Mouse (Mus musculus) splenic B cell, adult 2 months (primary cell): Measurements from ENCODE around the gene Osbpl5.

Experiments used
- DNase-seq: peaks from one replicate; pipeline ENCODE4 v3.0.0-alpha.2; 2011; ENCODE audit warnings: low read depth, low spot score
- H3K27me3 ChIP-seq: 2 replicates; pipeline ENCODE4 v1.6.1; 2012; ENCODE audit warnings: mild to moderate bottlenecking, low read length, moderate library complexity, mixed read lengths; ENCODE audit not compliant: control insufficient read depth, poor library complexity, insufficient read depth, severe bottlenecking
- H3K36me3 ChIP-seq: 2 replicates; pipeline ENCODE4 v1.6.1; 2012; ENCODE audit warnings: mild to moderate bottlenecking, low read length, moderate library complexity, mixed read lengths; ENCODE audit not compliant: control insufficient read depth, poor library complexity, insufficient read depth, severe bottlenecking

The Osbpl5 gene

DNA sequence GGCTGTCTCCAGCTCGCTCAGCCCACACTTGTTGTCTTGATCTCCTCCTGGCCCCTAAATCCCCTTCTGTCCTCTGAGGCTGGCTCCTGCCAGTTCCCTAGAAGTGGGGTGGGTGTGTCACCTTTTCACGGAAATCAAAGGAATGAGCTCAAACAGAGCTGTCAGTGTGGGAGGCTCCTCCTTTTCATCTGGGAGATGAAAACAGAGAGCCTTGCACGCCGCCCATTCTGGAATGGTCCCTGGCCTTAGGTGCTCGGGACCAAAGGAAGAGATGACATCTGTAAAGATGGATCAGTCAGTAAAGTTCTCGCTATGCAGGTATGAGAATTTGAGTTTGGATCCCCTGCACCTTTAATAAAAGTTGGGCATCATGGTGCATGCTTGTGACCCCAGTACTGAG lies 10.1 kb upstream of the Osbpl5 start, which contains the start of gene Mrgprg:
Gene Mrgprg, minus strand, starts transcription at position 101 of the 400 bp plus-strand sequence.
- H3K27me3 ChIP-seq, result no peaks in the 10 kb centered on the region
- H3K36me3 ChIP-seq, result no peaks in the 10 kb centered on the region
- no peak for DNase-seq

DNA sequence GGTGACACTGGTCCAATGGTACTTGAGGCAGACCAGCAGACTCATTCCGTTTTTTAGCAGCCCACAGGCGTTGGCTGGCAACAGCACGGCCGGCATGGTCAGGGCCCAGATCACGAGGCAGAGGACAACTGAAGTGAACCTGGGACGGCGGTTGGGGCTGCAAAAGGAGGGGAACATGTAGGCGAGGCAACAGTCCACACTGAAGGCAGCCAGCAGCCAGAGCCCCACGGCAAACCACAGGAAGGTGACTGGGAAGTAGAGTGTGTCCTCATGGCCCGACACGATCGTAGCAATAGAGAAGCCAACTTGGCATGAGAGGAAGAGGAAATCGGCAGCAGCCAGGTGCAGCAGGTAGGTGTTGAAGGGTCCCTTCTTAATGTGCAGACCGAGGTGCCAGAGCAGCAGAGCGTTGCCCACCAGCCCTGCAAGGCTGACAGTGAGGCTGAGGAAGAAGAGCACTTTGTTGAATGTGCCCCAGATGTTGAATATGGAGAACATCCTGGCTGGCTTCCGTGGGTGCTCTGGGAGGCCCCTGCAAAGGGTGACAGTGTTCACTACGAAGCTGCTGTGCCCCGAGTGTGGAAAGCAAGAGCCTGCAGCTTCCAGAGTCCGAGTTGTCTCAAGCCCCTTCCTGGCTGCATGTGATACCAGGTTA lies 8.2 kb upstream of the Osbpl5 start:
- no peaks in the 10 kb centered on the region for H3K36me3 ChIP-seq
- DNase-seq, result no peak
- no peaks in the 10 kb centered on the region for H3K27me3 ChIP-seq

DNA sequence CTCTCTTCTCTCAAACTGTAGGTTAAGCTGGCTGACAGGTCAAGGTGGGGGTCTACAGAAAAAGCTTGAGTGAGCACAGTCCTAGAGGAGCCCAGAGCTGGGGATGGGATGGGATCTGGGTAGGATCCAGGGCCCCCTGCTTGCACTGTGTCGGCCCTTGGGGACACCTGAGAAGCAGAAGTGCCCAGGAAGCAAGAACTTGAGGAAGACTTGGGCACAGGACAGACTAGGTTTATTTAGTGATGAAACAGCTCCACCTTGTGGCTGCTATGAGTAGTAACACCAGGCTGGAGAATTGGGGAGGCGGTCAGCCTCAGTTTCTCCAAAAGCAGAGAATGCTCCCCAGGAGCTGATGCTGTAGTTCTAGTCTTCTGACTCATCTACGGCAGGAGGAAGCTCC lies 7.0 kb upstream of the Osbpl5 start:
- Histone ChIP-seq H3K27me3 (no peaks in the 10 kb centered on the region), H3K36me3 (no peaks in the 10 kb centered on the region)
- DNase-seq, result peak; percentile 72

DNA sequence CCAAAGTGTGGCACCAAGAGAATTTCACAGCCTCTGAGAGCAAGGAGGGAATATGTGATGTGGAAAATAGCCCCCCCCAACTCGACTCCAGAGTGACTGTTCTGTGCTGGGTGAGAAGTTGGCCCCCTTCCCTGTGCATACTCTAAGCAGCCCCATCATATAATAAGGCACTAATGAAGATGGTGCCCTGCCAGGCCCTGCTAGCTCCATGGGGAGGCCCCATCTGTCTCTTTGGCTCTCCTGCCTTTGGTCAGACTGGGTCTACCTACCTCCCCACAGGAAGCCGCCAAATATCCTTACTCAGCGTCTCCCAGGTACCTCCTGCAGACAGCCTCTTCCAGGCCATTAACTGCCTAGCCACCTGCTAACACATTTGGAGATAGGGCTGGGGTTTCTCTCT lies 2.2 kb upstream of the Osbpl5 start:
- Histone ChIP-seq H3K36me3 (no peaks in the 10 kb centered on the region), H3K27me3 (no peaks in the 10 kb centered on the region)
- DNase-seq, result no peak

DNA sequence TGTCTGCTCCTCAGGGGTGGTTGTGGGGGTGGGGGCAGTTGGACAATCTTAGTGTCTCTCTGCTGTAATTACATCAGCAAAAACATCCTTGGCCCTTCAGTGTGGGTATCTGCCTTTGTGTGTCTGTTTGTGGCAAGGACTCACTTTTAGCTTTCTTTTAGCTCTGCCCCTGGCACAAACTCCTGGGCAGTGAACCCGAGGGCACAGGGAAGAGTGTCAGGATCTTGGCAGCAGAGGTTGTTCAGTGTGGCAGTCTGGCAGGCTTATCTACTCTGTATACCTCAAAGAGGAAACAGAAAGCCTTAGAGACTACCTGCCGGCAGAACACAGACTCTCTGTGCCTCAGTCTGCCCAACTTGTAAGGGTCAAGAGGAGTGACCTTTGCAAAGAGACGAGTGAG lies 911 bp upstream of the Osbpl5 start:
- no peak for DNase-seq
- H3K27me3 ChIP-seq, result no peaks in the 10 kb centered on the region
- no peaks in the 10 kb centered on the region for H3K36me3 ChIP-seq

DNA sequence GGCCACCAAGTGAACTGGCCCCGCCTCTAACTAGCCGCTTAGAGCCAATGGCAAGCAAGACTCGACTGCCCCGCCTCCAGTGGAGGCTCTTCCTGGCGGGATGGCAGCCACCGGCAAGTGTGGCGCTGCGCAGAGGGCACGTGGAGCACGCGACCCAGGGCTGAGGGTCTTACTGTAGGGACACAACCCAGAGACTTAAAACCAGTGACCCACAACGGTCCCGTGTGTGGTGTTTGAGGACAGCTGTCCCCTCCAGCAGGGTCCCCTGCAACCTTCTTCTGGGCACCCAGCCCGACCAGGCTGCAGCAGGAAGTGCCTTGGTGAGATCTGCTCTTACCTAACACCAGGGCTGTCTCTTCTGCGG lies 224 bp upstream of the Osbpl5 start:
- no peaks in the 10 kb centered on the region for H3K36me3 ChIP-seq
- peak; percentile 80 for DNase-seq
- no peaks in the 10 kb centered on the region for H3K27me3 ChIP-seq

DNA sequence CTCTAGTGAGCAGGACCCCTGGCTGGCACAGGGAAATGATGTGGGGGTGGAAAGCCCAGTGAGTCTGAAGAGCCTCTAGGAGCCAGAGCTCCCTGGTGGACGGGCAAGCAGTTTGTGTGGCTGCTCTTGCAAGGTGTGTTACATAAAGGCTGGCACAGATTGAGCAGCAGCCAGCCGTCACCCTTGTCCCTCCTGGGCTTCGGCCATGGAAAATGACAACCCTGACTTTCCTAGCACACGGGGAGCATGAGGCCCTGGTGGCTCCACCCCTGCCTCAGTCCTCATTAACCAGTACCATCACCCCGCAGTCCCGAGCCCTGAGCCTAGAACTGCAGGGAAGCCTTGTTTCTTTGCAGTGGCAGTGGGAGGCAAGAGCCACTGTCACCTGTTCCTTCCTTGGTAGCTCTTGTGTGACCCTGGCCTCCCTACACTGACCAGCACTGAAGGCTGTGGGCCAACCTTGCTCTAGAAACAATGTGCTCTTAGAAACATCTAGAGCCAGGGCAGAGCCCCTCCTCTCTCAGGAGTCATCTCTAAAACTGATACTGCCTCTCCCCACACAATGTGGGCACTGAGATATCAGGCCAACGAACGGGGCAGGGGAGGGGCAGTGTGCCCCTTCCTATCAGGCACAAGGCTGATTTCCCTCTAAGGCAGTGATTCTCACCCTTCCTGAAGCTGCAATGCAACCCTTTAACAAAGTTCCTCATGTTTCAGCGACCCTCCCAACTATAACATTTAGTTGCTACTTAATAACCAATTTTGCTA lies 1.2 kb downstream of the Osbpl5 start:
- no peak for DNase-seq
- no peaks in the 10 kb centered on the region for H3K27me3 ChIP-seq
- H3K36me3 ChIP-seq, result no peaks in the 10 kb centered on the region

DNA sequence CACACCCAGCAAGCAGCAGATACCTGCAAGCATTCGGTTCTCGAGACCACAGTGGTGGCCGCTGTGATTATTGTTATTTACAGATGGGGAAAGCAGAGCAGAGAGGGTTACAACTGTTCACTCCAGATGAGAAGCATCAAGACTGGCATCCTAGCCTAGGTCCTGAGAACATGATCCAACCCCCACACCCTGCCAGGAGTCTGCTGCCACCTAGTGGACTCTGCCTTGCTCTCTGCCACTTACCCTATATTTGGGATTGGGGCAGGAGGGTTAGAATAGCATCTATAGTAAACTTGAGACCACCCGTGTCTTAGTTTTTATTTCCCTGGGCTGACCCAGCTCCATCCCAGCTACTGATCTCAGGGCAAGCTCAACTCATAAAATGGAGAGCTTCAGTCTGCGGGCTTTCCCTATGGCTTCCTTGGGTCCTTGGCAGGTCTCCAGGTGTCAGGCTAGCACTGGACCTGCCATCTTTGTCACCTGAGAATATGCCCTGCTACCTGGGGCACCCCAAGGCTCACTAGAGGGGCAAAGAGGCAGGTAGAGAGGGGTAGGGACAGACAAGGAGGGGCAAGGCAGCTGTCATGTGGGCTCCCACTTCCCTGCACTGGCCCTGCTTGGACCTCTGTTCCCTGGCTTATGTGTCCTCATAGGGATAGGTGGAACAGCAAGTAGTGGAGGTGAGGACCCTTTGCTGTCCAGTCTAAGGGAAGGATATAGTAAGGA lies 2.6 kb downstream of the Osbpl5 start:
- no peaks in the 10 kb centered on the region for H3K36me3 ChIP-seq
- H3K27me3 ChIP-seq, result no peaks in the 10 kb centered on the region
- DNase-seq, result peak; percentile 80

DNA sequence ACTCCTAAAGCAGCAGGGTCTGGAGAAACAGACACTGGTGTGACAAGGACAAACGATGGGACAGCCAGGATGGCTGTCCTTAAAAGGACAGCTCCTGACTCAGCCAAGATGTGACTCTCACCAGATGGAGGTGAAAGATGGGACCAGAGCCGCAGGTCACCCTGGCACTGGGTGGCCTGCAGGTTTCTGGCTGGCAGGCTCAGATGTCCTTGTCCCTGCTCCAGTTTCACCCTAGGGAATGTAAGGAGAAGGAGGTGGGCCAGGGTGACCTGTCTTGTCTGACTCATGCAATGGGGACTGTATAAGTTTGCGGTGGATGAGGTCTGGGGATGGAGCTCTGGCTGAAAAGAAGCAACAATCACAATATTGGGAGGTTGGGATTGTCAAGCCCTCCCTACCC lies 4.2 kb downstream of the Osbpl5 start:
- H3K36me3 ChIP-seq, result no peaks in the 10 kb centered on the region
- H3K27me3 ChIP-seq, result no peaks in the 10 kb centered on the region
- DNase-seq, result no peak

DNA sequence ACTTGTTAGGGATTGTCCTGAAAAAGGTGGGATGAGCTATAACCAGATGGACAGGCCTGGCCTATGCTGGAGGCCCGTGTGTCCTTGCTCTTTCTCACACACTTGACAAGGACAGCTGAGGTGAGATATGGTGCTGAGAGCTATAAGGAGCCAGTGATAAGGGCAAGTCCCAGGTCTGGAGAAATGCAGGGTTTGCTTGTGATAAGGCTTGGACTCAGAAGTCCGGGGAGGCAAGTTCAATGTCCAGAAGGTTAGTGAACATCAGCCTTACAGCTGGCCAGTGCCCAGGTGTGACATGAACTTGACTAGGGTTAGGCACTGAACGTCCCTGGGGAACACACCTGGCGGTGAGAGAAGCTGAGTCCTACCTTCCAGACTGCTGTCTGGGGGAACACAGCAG lies 4.7 kb downstream of the Osbpl5 start:
- no peaks in the 10 kb centered on the region for H3K27me3 ChIP-seq
- no peak for DNase-seq
- H3K36me3 ChIP-seq, result no peaks in the 10 kb centered on the region

DNA sequence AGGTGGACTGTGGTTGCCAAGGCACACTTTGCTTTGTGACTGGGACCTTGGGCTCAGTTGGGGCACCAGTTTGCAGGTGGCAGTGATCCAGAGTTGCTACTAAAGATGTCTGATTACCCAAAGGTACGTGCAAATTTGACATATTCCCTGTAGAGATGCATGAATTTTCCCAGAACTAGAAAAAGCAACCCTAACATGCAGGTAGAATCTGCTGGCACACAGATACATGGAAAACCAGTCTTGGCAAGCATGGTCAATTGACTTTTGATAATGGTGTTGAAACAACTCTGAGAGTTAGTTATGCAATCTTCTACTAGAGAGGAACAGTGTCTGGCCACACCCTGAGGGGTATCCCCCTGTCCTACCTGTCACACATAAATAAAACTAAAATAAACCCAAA lies 5.4 kb downstream of the Osbpl5 start:
- DNase-seq, result no peak
- Histone ChIP-seq H3K27me3 (no peaks in the 10 kb centered on the region), H3K36me3 (no peaks in the 10 kb centered on the region)

DNA sequence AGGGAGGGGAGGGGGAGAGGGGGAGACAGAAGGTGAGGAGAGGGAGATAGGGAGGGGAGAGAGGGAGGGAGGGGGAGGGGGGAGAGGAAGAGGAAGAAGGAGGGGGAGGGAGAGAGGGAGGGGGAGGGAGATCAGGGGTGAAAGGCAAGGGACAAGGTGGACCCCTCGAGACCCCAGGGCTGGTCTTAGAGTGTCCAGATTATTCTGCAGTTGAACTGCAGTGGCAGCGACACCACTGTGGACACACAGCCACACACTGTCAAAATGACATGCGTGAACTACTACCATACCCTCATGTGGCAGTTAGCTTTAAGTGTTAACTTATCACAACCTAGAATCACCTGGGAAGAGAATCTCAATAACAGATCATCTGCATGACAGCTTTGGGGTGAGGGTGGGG lies 7.7 kb downstream of the Osbpl5 start:
- Histone ChIP-seq H3K27me3 (no peaks in the 10 kb centered on the region), H3K36me3 (no peaks in the 10 kb centered on the region)
- DNase-seq, result no peak

DNA sequence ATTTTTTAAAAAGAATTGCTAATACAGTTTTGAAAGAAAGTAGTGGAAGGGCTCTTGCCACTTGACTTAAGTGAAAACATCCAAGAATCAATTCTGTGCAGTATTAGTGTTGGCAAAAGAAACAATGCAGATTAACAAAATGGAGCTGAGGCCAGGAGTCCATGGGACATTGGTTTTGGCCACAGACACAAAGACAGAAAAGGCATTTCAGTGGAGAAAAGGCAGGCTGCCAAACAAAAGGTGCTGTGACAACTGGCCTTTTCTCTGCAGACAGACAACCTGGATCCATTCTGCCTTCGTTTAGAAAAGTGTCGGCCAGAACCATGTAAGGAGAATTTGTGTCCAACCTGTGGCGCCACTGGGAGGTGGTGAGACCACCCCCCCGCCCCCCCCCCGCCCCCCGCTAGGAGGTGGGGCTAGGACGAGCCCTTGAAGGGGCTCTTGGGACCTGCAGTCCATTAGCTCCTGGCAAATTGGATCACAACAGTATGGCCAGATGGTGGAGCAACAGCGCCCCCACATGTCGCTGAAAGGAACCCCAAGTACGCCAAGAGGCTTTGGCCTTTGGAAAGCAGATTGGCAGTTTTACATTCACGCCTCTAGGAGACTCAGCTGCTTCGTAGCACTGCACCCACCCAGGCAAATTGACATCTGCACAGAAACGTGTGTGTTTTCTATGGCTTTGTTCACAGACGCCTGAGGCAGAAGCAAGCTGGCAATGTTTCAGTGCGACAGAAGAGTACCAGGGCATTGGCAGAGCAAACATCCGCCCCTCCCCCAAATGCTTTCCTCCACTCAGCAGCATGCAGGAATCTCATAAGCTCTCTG lies 8.5 kb downstream of the Osbpl5 start:
- peak; percentile 88 for DNase-seq
- Histone ChIP-seq H3K27me3 (no peaks in the 10 kb centered on the region), H3K36me3 (no peaks in the 10 kb centered on the region)

DNA sequence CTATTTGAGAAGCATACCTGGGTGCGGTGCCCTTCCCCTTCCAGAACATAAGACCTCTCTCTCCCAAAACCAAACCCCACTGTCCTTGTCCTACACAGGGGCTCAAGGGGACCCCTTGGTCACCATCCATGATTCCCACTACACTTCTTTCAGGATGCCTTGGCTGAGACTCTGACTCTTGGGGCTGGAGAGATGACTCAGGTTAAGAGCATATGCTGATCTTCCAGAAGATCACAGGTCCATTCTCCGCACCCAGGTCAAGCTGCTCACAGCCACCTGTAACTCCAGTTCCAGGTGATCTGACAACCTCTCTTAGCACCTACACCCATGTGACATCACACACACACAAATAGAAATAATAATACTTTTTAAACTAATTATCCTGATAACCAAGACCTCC lies 16.1 kb downstream of the Osbpl5 start:
- Histone ChIP-seq H3K36me3 (no peaks in the 10 kb centered on the region), H3K27me3 (no peaks in the 10 kb centered on the region)
- DNase-seq, result no peak
